Mouse (Mus musculus) liver, adult 10 weeks (tissue): ENCODE measurements around the gene Fbxl12. TPM values are rescaled to one million over a fixed set of nuclear protein-coding genes. Genes with fewer than 3 reads are reported as not detected.

Source experiments
- polyA plus RNA-seq: library from polyadenylated mRNA; stranded (reverse); fragments of 350-450 nt; fragmentation: Illumina TruSeq; extraction: RNeasy Lipid Tissue Mini Kit (QIAGEN cat#74804); gene quantifications from one replicate; pipeline ENCODE4 v1.2.3, GENCODE M21; 2014; ENCODE audit warnings: low read depth, low replicate concordance

The Fbxl12 gene
- polyA plus RNA-seq, result 2.0 TPM

GRCm38 (mm10) chr9:20644360-20645081 is at the start of gene Fbxl12:
Fbxl12 (minus strand) TSS chr9:20644767.

DNA sequence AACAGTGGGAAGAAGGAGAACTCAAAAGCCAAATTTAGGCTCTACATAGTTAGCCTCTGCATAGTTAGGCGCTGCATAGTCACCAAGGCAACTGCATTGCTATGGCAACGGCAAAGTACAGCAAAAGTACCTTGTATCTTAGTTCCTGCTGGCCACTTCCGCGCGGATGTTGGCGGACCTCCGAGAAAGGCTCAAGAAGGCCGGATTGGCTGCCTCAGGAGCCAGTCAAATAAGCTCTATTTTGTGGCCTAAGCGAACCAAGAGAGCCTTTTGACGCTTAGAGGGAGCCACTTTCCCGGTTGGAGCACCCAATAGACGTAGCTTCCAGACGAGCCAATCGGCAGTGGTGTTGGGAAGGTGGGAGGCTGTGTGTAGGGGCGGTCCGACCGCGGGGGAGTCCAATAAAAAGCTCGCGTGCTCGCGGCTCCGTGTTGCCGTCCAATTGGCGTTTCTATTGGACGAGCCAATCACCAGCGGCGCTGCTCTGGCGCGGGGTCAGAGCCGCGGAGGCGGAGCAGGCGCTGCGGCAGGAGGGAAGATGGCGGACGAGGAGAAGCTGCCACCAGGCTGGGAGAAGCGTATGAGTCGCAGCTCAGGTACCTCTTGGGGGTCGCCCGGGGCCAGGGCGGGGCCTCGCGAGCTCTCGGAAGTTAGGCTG is 7.2 kb upstream of the Fbxl12 start, which contains the start of gene Pin1:
Gene Pin1 (plus strand): TSS at position 494 of the 658 bp plus-strand sequence.

GRCm38 (mm10) chr9:20642101-20642895 is 2.3 kb downstream of the Fbxl12 start, which contains the start of gene Ubl5:
Ubl5 (plus strand) TSS chr9:20642878.

DNA sequence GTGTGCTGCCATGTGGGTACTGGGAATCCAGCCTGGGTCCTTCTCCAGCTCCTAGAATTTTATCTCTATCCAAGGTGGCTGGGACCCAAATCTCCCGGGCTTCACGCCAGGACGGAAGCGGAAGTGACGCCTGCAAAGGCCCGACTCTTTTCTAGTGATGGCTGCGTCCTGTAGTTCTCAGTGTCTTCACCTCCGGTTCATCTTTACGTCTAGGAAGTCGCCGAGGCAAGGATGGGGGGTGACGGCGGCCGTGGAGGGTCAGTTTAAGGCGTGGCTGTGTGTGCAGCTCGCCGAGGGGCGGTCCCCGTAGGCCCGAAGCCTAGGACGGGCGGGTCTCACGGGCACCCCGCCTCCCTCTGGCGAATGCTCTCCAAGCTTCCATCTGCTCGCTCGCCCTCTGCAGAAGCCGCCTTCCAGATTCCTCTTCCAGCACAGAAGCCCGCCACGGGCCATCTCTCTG is 63.4 kb downstream of the Fbxl12 start, which contains the start of gene Zfp846:
Gene Zfp846 (plus strand): TSS at position 117 of the 460 bp plus-strand sequence.

Other genes starting within 250 kb of the Fbxl12 start
- gene Zfp26, start 184.6 kb downstream of the Fbxl12 start, polyA plus RNA-seq, result 10.2 TPM
- 20.6 TPM for gene Zfp426, start 152.0 kb downstream of the Fbxl12 start, polyA plus RNA-seq
- gene Zfp266, start 123.3 kb downstream of the Fbxl12 start, polyA plus RNA-seq, result 18.5 TPM
- gene Zfp846, start 63.5 kb downstream of the Fbxl12 start, polyA plus RNA-seq, result 7.8 TPM
- gene Ubl5, start 1.9 kb downstream of the Fbxl12 start, polyA plus RNA-seq, result 53.6 TPM
- 0.50 TPM for gene Pin1, start 7.3 kb upstream of the Fbxl12 start, polyA plus RNA-seq
- gene Olfm2, start 101.6 kb upstream of the Fbxl12 start, polyA plus RNA-seq, result not detected
- 0.19 TPM for gene Col5a3, start 170.3 kb upstream of the Fbxl12 start, polyA plus RNA-seq
- gene Rdh8, start 173.7 kb upstream of the Fbxl12 start, polyA plus RNA-seq, result not detected
- gene A230050P20Rik, start 223.9 kb upstream of the Fbxl12 start, polyA plus RNA-seq, result 19.2 TPM
- gene Angptl6, start 235.0 kb upstream of the Fbxl12 start, polyA plus RNA-seq, result 0.58 TPM
- gene Ppan, start 243.4 kb upstream of the Fbxl12 start, polyA plus RNA-seq, result 0.50 TPM